Mouse (Mus musculus) cerebellum, adult 2 months (tissue): Measurements from ENCODE around the gene Shisal2b. TPM values are rescaled to one million over a fixed set of nuclear protein-coding genes. Genes with fewer than 3 reads are reported as not detected.
A peak's percentile ranks its signal among the peaks of the same experiment; 100 is the strongest.

Experiments
- DNase-seq, 2 experiments: peaks; one replicate each; pipeline ENCODE4 v3.0.0; 2021
- H3K27ac ChIP-seq: fragments of 200-500 bp; 2 replicates; pipeline ENCODE4 v1.5.1; 2012; ENCODE audit warnings: low read length, control low read depth, inconsistent platforms; ENCODE audit not compliant: insufficient read depth
- H3K27me3 ChIP-seq: fragments of 200-500 bp; 2 replicates; pipeline ENCODE4 v1.6.1; 2012; ENCODE audit warnings: inconsistent platforms, mild to moderate bottlenecking, low read length, moderate library complexity; ENCODE audit not compliant: control insufficient read depth, insufficient read depth
- H3K4me1 ChIP-seq: fragments of 200-500 bp; 2 replicates; pipeline ENCODE4 v1.6.1; 2011; ENCODE audit warnings: low read length; ENCODE audit not compliant: control insufficient read depth, insufficient read depth
- H3K4me3 ChIP-seq: fragments of 200-500 bp; replicated peaks from 2 replicates; pipeline ENCODE3; 2011; ENCODE audit warnings: mild to moderate bottlenecking, low read depth, low read length, control low read depth; ENCODE audit not compliant: insufficient read depth
- CTCF ChIP-seq: fragments of 200-500 bp; IDR thresholded peaks from 2 replicates; pipeline ENCODE4 v1.5.1; 2011; ENCODE audit warnings: low read depth, mild to moderate bottlenecking, control low read depth, low read length, moderate library complexity, borderline replicate concordance; ENCODE audit not compliant: insufficient read depth
- POLR2A ChIP-seq: fragments of 200-500 bp; IDR thresholded peaks from 2 replicates; pipeline ENCODE4 v1.6.1; 2011; ENCODE audit warnings: low read length, control low read depth, borderline replicate concordance; ENCODE audit not compliant: insufficient read depth
- WGBS: fragments of 180-500 bp; shearing (Covaris S2); methylation state at CpG from one replicate; pipeline ENCODE4 v1.1.7; 2018; 5-methylcytosine and 5-hydroxymethylcytosine counted together
- polyA plus RNA-seq: library from polyadenylated mRNA; depleted of rRNA; stranded (reverse); fragments of >200 nt; gene quantifications from 2 replicates; pipeline ENCODE4 v1.2.3, GENCODE M21; 2012

The Shisal2b gene
- polyA plus RNA-seq, 1 experiment, result 0.23 TPM

- H3K4me3 ChIP-seq, result no peak overlapping the region
- DNase-seq, result no peak
- no peak for TF ChIP-seq CTCF
- no peak for TF ChIP-seq POLR2A
- H3K4me1 ChIP-seq, result no peaks in the 10 kb centered on the region
- H3K27ac ChIP-seq, result no peak overlapping the region
- 20% methylated on average over 8 of the region's 8 CpGs for WGBS
- no peaks in the 10 kb centered on the region for H3K27me3 ChIP-seq
These were observed 41.3 kb downstream of the Shisal2b start for GRCm38 (mm10) chr13:104822411-104822838.

- Histone ChIP-seq H3K27me3 (no peaks in the 10 kb centered on the region), H3K4me3 (no peak overlapping the region), H3K27ac (no peak overlapping the region), H3K4me1 (no peaks in the 10 kb centered on the region)
- TF ChIP-seq CTCF (no peak), POLR2A (no peak)
- 96% methylated on average over 1 of the region's 1 CpGs for WGBS
- no peak for DNase-seq
These were observed 41.8 kb downstream of the Shisal2b start for GRCm38 (mm10) chr13:104821908-104822307.

- no peak for DNase-seq
- no peaks in the 10 kb centered on the region for H3K4me1 ChIP-seq
- TF ChIP-seq POLR2A (no peak), CTCF (no peak)
- H3K4me3 ChIP-seq, result no peak overlapping the region
- H3K27me3 ChIP-seq, result no peaks in the 10 kb centered on the region
- no peak overlapping the region for H3K27ac ChIP-seq
These were observed 42.5 kb downstream of the Shisal2b start for GRCm38 (mm10) chr13:104821192-104821591.

- peak overlapping the region; percentile 80 for H3K4me3 ChIP-seq
- no peaks in the 10 kb centered on the region; the same call in 1 of the 2 replicates for H3K4me1 ChIP-seq
- H3K27me3 ChIP-seq, result no peaks in the 10 kb centered on the region
- TF ChIP-seq CTCF (no peak), POLR2A (no peak)
- no peak overlapping the region for H3K27ac ChIP-seq
- DNase-seq, result no peak
- 55% methylated on average over 12 of the region's 12 CpGs for WGBS
These were observed 46.0 kb downstream of the Shisal2b start for GRCm38 (mm10) chr13:104817696-104818095.

GRCm38 (mm10) chr13:104816635-104817571 lies 46.8 kb downstream of the Shisal2b start, which contains the start of gene Cwc27:
Gene Cwc27, minus strand, starts transcription at chr13:104817142.
- H3K4me1 ChIP-seq, result no peaks in the 10 kb centered on the region; the same call in 1 of the 2 replicates
- TF ChIP-seq CTCF (no peak), POLR2A (peak; percentile 58; the same call in 1 of the 2 replicates)
- 1% methylated on average over 50 of the region's 50 CpGs for WGBS
- DNase-seq, result peak; percentile 82 to 92
- peak within 1 kb of the TSS; percentile 80 for H3K4me3 ChIP-seq
- H3K27me3 ChIP-seq, result no peaks in the 10 kb centered on the region
- peak within 1 kb of the TSS; percentile 98 for H3K27ac ChIP-seq

- no peak for TF ChIP-seq CTCF
- no peak for TF ChIP-seq POLR2A
- 10% methylated on average over 8 of the region's 8 CpGs for WGBS
- DNase-seq, result no peak
- no peaks in the 10 kb centered on the region; the same call in 1 of the 2 replicates for H3K4me1 ChIP-seq
- no peak overlapping the region for H3K27ac ChIP-seq
- no peaks in the 10 kb centered on the region for H3K27me3 ChIP-seq
- peak overlapping the region; percentile 80 for H3K4me3 ChIP-seq
These were observed 47.4 kb downstream of the Shisal2b start for GRCm38 (mm10) chr13:104816270-104816634.

GRCm38 (mm10) chr13:104805681-104806080 lies 58.0 kb downstream of the Shisal2b start:
- H3K4me1 ChIP-seq, result no peaks in the 10 kb centered on the region
- H3K27me3 ChIP-seq, result no peaks in the 10 kb centered on the region
- no peak overlapping the region for H3K27ac ChIP-seq
- DNase-seq, result peak in 1 of 2 experiments; percentile 22
- no peak overlapping the region for H3K4me3 ChIP-seq
- TF ChIP-seq POLR2A, result no peak
- TF ChIP-seq CTCF, result peak; percentile 24; the same call in 1 of the 2 replicates
- 48% methylated on average over 3 of the region's 3 CpGs for WGBS
